Mouse (Mus musculus): Measurements from ENCODE around the gene Mtrf1. TPM values are rescaled to one million over a fixed set of nuclear protein-coding genes. Genes with fewer than 3 reads are reported as not detected.
"Not testable (repeated sequence)": the region's sequence is repeated elsewhere in the genome, so short reads cannot be mapped to it uniquely, and the experiment has no call there.

The Mtrf1 gene
- polyA plus RNA-seq, 1 experiment from 2014 or later, result 11.3 TPM

DNA sequence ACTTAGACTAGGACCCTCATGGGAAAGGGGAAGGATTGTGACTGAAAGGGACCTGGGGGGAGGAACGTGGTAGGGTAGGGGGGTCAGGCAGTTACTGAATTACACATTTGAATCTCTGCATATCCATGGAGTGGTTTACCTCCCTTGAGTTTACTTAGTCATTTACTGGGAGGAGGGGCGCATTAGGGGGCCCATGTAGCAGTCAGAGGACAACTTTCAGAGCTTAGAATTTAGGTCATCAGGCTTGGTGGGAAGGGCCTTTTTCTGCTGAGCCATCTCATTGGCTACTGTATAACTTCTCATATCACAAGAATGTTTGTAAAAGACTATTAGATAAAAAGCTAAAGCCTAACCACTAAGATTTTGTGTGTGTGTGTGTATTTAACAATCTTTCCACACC, 13.1 kb downstream of the Mtrf1 start:
- WGBS, result 74% methylated on average over 2 of the region's 2 CpGs
- H3K27ac ChIP-seq (replicated peaks), result no peak overlapping the region

DNA sequence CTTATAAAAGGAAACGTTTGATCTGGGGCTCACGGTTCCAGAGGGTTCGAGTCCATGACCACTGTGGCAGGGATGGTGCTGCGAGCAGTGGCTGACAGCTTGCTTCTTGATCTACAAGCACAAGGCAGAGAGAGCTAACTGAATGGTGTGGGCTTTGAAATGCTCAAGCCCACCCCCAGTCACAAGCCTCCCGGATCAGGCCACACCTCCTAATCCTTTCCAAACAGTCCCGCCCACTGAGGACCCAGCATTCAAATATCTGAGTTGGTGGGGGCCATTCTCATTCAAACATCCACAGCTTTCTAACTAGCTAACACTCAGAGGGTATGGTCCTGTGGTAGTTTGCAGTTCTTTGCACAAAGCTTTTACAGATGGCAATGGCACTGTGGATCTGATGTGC, 15.5 kb downstream of the Mtrf1 start:
- WGBS, result 84% methylated on average over 6 of the region's 6 CpGs
- H3K4me1 ChIP-seq, result no peaks in the 10 kb centered on the region
- no peak overlapping the region for H3K4me3 ChIP-seq
- H3K27ac ChIP-seq (replicated peaks), result no peak overlapping the region
- H3K9ac ChIP-seq (replicated peaks), result no peak overlapping the region
- H3K9me3 ChIP-seq, result no peaks in the 10 kb centered on the region
- no peak for ATAC-seq (replicated peaks)
- H3K4me2 ChIP-seq (replicated peaks), result no peak overlapping the region
- peaks cover 12% of the 10 kb centered on the region; the same call in 1 of the 2 replicates for H3K36me3 ChIP-seq
- no peaks in the 10 kb centered on the region for H3K27me3 ChIP-seq

More for the DNA sequence above, 13.1 kb downstream of the Mtrf1 start:
- H3K9me3 ChIP-seq, result no peaks in the 10 kb centered on the region
- no peaks in the 10 kb centered on the region for H3K27me3 ChIP-seq
- no peak overlapping the region for H3K4me3 ChIP-seq
- H3K4me1 ChIP-seq, result no peaks in the 10 kb centered on the region
- H3K9ac ChIP-seq (replicated peaks), result no peak overlapping the region
- no peak overlapping the region for H3K4me2 ChIP-seq (replicated peaks)
- ATAC-seq (replicated peaks), result no peak
- H3K36me3 ChIP-seq, result peaks cover 12% of the 10 kb centered on the region; the same call in 1 of the 2 replicates

DNA sequence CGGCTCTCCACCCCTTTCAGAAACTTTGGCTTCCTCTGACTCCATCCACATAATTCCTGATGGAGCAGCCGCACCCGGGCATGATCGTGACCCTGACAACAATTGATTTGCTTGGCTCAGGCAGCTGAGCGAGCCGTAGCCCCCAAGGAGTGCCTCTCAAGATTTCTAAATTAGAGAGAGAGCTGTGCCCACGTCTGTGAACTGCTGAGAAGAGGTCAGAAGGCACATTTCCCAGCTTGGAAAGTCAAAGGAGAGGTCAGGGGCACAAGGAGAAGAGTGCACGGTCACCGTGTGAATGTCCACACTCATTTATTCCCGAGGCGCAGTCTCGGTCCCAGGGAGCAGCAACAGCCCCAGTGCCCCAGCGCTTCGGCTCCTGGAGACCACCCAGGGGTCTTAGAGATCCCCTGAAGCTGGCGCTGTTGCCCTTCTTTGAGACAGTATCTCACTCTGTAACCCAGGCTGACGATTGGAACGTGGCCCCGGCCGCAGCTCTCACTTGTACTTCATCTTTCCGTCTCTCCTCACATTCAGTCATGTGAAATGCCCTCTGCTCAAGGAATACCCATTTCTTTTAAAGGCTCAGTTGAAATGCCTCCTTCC, 22.6 kb downstream of the Mtrf1 start:
- 68% methylated on average over 20 of the region's 20 CpGs for WGBS
- Histone ChIP-seq H3K9ac (replicated peaks) (no peak overlapping the region), H3K27ac (replicated peaks) (no peak overlapping the region), H3K4me2 (replicated peaks) (no peak overlapping the region), H3K9me3 (no peaks in the 10 kb centered on the region), H3K36me3 (no peaks in the 10 kb centered on the region; the same call in 1 of the 2 replicates), H3K4me1 (no peaks in the 10 kb centered on the region), H3K4me3 (no peak overlapping the region), H3K27me3 (no peaks in the 10 kb centered on the region)
- no peak for ATAC-seq (replicated peaks)

DNA sequence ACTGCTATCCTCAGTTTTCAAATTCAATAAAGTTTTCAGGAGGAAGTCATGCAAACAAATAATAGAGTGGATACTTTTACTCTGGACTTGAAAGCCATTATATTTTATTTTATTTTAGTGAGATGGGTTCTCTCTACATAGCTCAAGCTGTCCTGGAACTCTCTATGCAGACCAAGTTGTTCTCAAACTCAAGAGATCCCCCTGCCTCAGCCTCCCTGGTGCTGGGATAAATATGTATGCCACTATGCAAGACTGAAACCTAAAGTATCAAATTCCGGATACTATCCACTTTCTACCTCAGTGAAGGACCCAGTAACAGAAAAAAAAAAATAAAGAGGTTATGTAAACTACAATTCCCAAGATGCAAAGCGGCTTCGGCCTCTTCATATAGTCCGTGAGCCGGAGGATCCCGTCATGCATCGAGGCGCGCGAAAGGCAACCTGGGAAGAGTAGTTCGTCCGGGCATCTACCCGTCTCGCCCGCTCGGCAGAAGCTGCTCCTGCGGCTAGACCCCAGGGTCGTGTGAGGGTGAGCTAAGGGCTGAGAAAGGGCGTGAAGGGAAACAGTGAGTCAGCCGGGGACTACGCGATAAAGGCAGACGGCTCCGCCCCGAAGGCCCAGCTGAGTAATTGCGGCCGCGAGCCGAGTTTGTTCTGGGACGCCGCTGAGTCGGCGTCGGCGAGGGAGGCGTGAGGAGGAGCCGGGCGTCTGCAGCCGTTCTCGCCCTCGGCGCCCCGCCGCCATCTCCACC, 28.6 kb downstream of the Mtrf1 start, which contains the start of gene Kbtbd7:
Kbtbd7 (plus strand) TSS at position 533 of the 751 bp plus-strand sequence.
- under 1% methylated on average over 44 of the region's 44 CpGs for WGBS
- H3K4me2 ChIP-seq (replicated peaks), result peak within 1 kb of the TSS; percentile 46
- H3K36me3 ChIP-seq, result peaks cover 13% of the 10 kb centered on the region
- peak within 1 kb of the TSS; percentile 92 for H3K27ac ChIP-seq (replicated peaks)
- H3K27me3 ChIP-seq, result no peaks in the 10 kb centered on the region
- H3K4me1 ChIP-seq, result peaks cover 4% of the 10 kb centered on the region; the same call in 1 of the 2 replicates
- peak within 1 kb of the TSS; percentile 80 for H3K9ac ChIP-seq (replicated peaks)
- H3K9me3 ChIP-seq, result no peaks in the 10 kb centered on the region
- peak within 1 kb of the TSS; percentile 74 for H3K4me3 ChIP-seq
- ATAC-seq (replicated peaks), result peak; percentile 99

DNA sequence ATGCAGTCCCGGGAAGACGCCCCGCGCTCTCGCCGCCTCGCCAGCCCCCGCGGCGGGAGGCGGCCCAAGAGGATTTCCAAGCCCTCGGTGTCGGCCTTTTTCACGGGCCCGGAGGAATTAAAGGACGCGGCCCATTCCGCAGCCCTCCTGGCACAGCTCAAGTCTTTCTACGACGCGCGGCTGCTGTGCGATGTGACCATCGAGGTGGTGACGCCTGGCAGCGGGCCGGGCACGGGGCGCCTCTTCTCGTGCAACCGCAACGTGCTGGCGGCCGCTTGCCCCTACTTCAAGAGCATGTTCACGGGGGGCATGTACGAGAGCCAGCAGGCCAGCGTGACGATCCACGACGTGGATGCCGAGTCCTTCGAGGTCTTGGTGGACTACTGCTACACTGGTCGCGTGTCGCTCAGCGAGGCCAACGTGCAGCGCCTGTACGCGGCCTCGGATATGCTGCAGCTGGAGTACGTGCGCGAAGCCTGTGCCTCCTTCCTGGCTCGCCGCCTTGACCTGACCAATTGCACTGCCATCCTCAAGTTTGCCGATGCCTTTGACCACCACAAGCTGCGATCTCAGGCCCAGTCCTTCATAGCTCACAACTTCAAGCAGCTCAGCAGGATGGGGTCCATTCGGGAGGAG, 29.3 kb downstream of the Mtrf1 start:
- Histone ChIP-seq H3K4me2 (replicated peaks) (peak overlapping the region; percentile 46), H3K9ac (replicated peaks) (peak overlapping the region; percentile 80), H3K36me3 (peaks cover 13% of the 10 kb centered on the region), H3K4me3 (peak overlapping the region; percentile 74), H3K27ac (replicated peaks) (peak overlapping the region; percentile 92)
- ATAC-seq (replicated peaks), result peak; percentile 64
- not testable (repeated sequence) for H3K9me3 ChIP-seq, H3K4me1 ChIP-seq, H3K27me3 ChIP-seq
- 45% methylated on average over 17 of the region's 59 CpGs for WGBS

DNA sequence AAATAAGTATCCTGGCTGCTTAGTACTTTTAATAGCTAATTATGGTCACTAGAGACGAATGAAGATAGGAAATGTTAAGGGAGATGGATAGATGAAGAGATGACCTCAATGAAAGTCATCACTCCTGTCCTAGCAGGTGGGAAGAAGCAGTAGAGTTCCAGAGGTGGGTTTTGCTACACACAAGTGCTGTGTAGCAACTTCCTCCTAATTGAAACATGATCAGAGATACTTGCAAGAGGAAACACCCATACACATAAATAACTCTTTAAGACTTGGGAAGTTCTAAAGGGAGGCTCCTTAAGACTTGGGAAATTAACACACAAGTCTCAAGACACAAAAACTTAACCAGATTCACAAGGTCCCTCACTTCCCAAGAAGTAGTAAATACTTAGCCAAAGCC, 36.5 kb downstream of the Mtrf1 start:
- Histone ChIP-seq H3K4me3 (no peak overlapping the region), H3K27ac (replicated peaks) (no peak overlapping the region), H3K27me3 (no peaks in the 10 kb centered on the region), H3K36me3 (no peaks in the 10 kb centered on the region), H3K9me3 (no peaks in the 10 kb centered on the region), H3K4me2 (replicated peaks) (no peak overlapping the region), H3K9ac (replicated peaks) (no peak overlapping the region), H3K4me1 (no peaks in the 10 kb centered on the region)
- no peak for ATAC-seq (replicated peaks)
- 81% methylated on average over 1 of the region's 1 CpGs for WGBS

DNA sequence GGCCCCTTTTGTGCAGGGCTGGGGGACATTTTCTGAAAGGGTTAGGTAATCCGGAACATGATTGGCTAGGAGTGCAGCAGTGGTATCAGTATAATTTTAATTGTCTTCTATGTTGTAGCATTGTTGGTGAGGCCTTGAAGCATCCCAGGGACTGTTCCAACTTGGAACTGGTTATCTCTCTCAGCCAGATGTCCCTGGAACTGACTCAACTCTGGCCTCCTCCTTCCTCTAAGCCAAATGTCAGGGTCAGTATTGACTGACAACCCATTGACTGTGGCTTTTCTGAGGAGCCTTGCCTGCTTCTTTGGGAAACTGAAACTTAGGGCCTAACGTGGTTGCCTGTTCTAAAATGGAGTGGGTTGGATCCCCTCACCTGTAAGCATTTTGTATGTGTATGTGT, 43.1 kb downstream of the Mtrf1 start:
- Histone ChIP-seq H3K9ac (replicated peaks) (no peak overlapping the region), H3K27me3 (no peaks in the 10 kb centered on the region), H3K4me3 (no peak overlapping the region), H3K4me2 (replicated peaks) (no peak overlapping the region), H3K9me3 (no peaks in the 10 kb centered on the region), H3K36me3 (no peaks in the 10 kb centered on the region), H3K27ac (replicated peaks) (no peak overlapping the region), H3K4me1 (peaks cover 13% of the 10 kb centered on the region)
- 88% methylated on average over 2 of the region's 2 CpGs for WGBS
- ATAC-seq (replicated peaks), result no peak

DNA sequence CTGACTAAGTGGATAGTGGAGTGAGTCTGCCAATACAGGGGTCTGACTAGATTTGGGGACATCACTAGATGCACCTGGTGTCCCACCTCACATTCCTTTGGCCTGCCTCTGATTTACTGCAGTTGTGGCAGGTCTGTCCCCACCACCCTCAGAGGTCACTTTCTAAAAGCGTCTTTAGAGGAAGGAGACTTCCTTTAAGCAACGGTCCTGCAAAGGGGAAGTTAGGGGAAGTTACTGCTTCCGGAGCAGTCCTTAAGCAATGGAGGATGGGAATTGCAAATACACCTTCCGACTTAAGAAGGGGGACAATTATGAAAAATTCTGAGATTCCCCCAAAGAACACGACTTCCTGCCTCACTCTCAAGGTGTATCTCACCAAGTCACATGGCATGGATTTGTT, 43.9 kb downstream of the Mtrf1 start:
- no peaks in the 10 kb centered on the region for H3K36me3 ChIP-seq
- no peak overlapping the region for H3K4me3 ChIP-seq
- WGBS, result 86% methylated on average over 5 of the region's 5 CpGs
- no peak overlapping the region for H3K9ac ChIP-seq (replicated peaks)
- no peak overlapping the region for H3K4me2 ChIP-seq (replicated peaks)
- H3K4me1 ChIP-seq, result peaks cover 17% of the 10 kb centered on the region
- no peaks in the 10 kb centered on the region for H3K9me3 ChIP-seq
- H3K27ac ChIP-seq (replicated peaks), result no peak overlapping the region
- ATAC-seq (replicated peaks), result no peak
- H3K27me3 ChIP-seq, result no peaks in the 10 kb centered on the region

DNA sequence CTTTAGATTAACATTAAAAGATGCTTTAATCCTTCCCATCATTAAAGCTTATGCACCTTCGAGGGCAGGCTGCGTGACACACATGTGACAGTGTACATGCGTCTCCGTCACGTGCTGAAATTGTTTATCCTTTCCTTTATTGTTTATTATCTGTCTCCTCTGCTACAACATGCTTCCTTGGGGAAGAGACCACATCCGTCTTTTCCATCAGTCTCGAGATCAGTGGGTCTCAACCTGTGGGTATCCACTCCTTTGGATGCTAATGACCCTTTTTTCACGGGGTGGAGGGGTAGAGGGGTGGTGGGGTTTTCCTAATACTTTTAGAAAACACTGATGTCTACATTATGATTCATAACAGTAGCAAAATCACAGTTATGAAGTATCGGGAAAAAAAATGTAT, 47.0 kb downstream of the Mtrf1 start:
- Histone ChIP-seq H3K27ac (replicated peaks) (peak overlapping the region; percentile 87), H3K4me3 (peak overlapping the region; percentile 38; the same call in 1 of the 2 replicates), H3K9ac (replicated peaks) (no peak overlapping the region), H3K4me1 (peaks cover 17% of the 10 kb centered on the region), H3K36me3 (no peaks in the 10 kb centered on the region), H3K27me3 (no peaks in the 10 kb centered on the region), H3K9me3 (no peaks in the 10 kb centered on the region), H3K4me2 (replicated peaks) (peak overlapping the region; percentile 51)
- peak; percentile 29 for ATAC-seq (replicated peaks)
- 66% methylated on average over 9 of the region's 9 CpGs for WGBS

DNA sequence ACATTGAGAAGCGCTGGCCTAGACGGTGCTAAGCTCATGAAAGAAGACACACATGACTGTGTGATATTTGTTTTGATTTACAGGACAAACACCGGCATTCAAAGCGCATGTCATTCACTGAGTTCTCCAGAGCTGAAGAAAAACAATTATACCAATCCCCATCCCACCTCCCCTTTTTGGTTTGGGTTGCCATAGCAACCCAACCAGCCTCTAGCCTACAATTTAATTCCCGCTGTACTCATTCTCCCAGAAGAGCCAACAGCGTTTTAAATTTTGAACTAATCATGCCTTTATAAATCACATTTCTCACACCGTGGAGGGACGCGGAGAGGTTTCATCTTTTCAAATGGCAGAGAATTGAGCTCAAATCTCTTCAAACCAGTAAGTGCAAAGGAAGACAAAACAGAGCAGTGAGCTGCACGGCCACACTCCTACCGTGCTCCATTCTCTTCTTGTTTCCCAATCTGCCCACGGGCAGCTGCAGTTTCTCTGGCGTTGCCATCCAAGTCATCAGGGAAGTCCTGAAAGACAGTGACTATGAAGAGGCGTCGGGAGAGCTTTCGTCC, 47.6 kb downstream of the Mtrf1 start:
- Histone ChIP-seq H3K9me3 (no peaks in the 10 kb centered on the region), H3K4me3 (peak overlapping the region; percentile 38), H3K27me3 (no peaks in the 10 kb centered on the region), H3K4me1 (peaks cover 17% of the 10 kb centered on the region), H3K36me3 (no peaks in the 10 kb centered on the region), H3K4me2 (replicated peaks) (peak overlapping the region; percentile 51), H3K27ac (replicated peaks) (peak overlapping the region; percentile 87), H3K9ac (replicated peaks) (peak overlapping the region; percentile 32; the same call in 1 of the 2 replicates)
- ATAC-seq (replicated peaks), result peak; percentile 87
- WGBS, result 4% methylated on average over 16 of the region's 16 CpGs

DNA sequence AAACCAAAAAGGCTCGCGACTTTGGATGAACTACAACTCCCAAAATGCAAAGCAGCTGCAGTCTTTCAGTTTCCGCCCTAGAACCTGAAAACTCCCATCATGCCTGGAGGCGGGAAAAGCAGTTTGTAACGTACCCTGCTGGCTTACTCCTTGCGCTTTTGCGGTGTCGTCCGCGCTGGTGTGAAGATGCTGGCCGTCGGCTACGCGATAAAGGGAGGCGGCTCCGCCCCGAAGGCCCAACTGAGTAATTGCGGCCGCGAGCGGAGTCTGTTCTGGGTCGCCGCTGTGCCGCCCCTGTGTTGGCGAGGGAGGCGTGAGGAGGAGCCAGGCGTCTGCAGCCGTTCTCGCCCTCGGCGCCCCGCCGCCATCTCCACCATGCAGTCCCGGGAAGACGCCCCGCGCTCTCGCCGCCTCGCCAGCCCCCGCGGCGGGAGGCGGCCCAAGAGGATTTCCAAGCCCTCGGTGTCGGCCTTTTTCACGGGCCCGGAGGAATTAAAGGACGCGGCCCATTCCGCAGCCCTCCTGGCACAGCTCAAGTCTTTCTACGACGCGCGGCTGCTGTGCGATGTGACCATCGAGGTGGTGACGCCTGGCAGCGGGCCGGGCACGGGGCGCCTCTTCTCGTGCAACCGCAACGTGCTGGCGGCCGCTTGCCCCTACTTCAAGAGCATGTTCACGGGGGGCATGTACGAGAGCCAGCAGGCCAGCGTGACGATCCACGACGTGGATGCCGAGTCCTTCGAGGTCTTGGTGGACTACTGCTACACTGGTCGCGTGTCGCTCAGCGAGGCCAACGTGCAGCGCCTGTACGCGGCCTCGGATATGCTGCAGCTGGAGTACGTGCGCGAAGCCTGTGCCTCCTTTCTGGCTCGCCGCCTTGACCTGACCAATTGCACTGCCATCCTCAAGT, 54.4 kb downstream of the Mtrf1 start, which contains the start of gene Kbtbd6:
Kbtbd6 (plus strand) TSS at position 155 of the 910 bp plus-strand sequence.
- peak within 1 kb of the TSS; percentile 51 for H3K9ac ChIP-seq (replicated peaks)
- H3K9me3 ChIP-seq, H3K27me3 ChIP-seq, H3K4me1 ChIP-seq, H3K36me3 ChIP-seq: not testable (repeated sequence)
- H3K4me2 ChIP-seq (replicated peaks), result peak within 1 kb of the TSS; percentile 73
- H3K4me3 ChIP-seq, result peak within 1 kb of the TSS; percentile 72
- 17% methylated on average over 45 of the region's 89 CpGs for WGBS
- ATAC-seq (replicated peaks), result peak; percentile 92
- peak within 1 kb of the TSS; percentile 63 for H3K27ac ChIP-seq (replicated peaks)

Measured in forebrain, embryonic 15.5 days (tissue).